Mouse (Mus musculus) heart, embryonic 11.5 days (tissue): ENCODE data around the gene Olfr1380. TPM values are rescaled to one million over a fixed set of nuclear protein-coding genes. Genes with fewer than 3 reads are reported as not detected.
A peak's percentile ranks its signal among the peaks of the same experiment; 100 is the strongest.
"Not testable (repeated sequence)": the region's sequence is repeated elsewhere in the genome, so short reads cannot be mapped to it uniquely, and the experiment has no call there.

Source experiments
- ATAC-seq: fragments of 200-750 bp; cut with Nextera tagmentation; replicated peaks from 2 replicates; pipeline ENCODE4 v1.8.0; 2017; ENCODE audit warnings: moderate library complexity; ENCODE audit not compliant: insufficient number of reproducible peaks, low FRiP score, low TSS enrichment
- H3K27ac ChIP-seq: fragments of 300-500 bp; sonication (generic); 2 replicates; pipeline ENCODE4 v1.5.1; 2014; ENCODE audit warnings: mild to moderate bottlenecking, low read depth, low read length
- H3K27me3 ChIP-seq: fragments of 300-500 bp; sonication (generic); 2 replicates; pipeline ENCODE4 v1.6.1; 2014; ENCODE audit warnings: mild to moderate bottlenecking, low read length, mixed read lengths; ENCODE audit not compliant: control insufficient read depth, insufficient read depth
- H3K36me3 ChIP-seq: fragments of 300-500 bp; sonication (generic); 2 replicates; pipeline ENCODE4 v1.6.1; 2014; ENCODE audit warnings: mild to moderate bottlenecking, low read length, moderate library complexity, mixed read lengths; ENCODE audit not compliant: control insufficient read depth, insufficient read depth
- H3K4me1 ChIP-seq: fragments of 300-500 bp; sonication (generic); 2 replicates; pipeline ENCODE4 v1.6.1; 2014; ENCODE audit warnings: low read length; ENCODE audit not compliant: control insufficient read depth, insufficient read depth
- H3K4me2 ChIP-seq: fragments of 300-500 bp; sonication (generic); 2 replicates; pipeline ENCODE4 v1.6.1; 2014; ENCODE audit warnings: mild to moderate bottlenecking, moderate library complexity
- H3K4me3 ChIP-seq: fragments of 300-500 bp; sonication (generic); 2 replicates; pipeline ENCODE4 v1.5.1; 2014; ENCODE audit warnings: low read depth, low read length
- H3K9ac ChIP-seq: fragments of 300-500 bp; sonication (generic); 2 replicates; pipeline ENCODE4 v1.6.1; 2014; ENCODE audit warnings: mild to moderate bottlenecking, low read depth, low read length, moderate library complexity
- H3K9me3 ChIP-seq: fragments of 300-500 bp; sonication (generic); replicated peaks from 2 replicates; pipeline ENCODE4 v1.6.1; 2016; ENCODE audit warnings: low read length; ENCODE audit not compliant: control insufficient read depth
- WGBS: fragments of 180-500 bp; shearing (Covaris S2); extraction: QIAGEN DNeasy Blood & Tissue Kit; methylation state at CpG from one replicate; pipeline ENCODE4 v1.1.7; 2014; ENCODE audit not compliant: insufficient replicate concordance; 5-methylcytosine and 5-hydroxymethylcytosine counted together
- polyA plus RNA-seq: library from polyadenylated mRNA; unstranded; fragments of >200 nt; fragmentation: Nextera tagmentation; extraction: Ambion mirVana; gene quantifications from 2 replicates; pipeline ENCODE4 v1.2.1, GENCODE M21; 2014

Gene Olfr1380
- polyA plus RNA-seq, 1 experiment from 2014 or later: not detected

DNA sequence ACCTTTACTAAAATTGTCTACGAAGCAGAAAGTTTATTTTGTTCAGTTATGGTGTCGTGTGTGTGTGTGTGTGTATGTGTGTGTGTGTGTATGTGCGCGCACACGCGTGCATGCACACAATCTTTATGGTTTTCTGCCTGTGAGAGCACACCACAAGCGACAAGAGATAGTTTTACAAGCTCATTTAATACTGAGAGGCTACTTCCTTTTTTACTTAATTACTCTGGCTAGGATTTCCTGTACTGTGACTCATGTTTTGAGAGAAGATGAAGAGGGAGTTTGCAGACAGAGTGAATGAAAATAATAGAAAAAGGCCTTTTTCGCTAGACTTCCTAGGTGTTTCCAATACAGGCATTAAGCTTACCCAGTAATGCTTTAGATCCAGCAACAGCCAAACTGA is 23.8 kb downstream of the Olfr1380 start:
- not testable (repeated sequence) for H3K4me2 ChIP-seq, H3K27me3 ChIP-seq, ATAC-seq, H3K36me3 ChIP-seq, H3K4me3 ChIP-seq, H3K27ac ChIP-seq, H3K4me1 ChIP-seq, H3K9ac ChIP-seq, H3K9me3 ChIP-seq
- 79% methylated on average over 8 of the region's 8 CpGs for WGBS

DNA sequence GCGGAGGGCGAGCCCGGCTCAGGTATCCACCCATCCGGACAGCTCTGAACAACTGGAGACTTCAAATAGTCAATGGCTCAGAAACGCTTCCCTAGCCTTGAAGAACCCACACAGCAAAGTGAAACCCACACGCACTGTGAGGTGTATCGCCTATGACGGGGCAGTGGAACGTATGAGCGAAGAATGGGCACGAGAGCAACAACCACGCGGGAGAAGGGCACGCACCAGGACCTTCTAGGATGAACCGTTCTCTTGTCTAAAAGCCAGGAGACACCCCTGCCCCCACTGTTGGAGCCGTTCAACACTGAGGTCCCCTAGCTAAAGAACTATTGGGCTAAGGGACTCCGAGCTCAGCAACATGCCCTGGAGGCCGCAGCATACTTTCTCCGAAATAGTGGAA is 33.5 kb downstream of the Olfr1380 start:
- no peak overlapping the region for H3K4me2 ChIP-seq
- no peak overlapping the region for H3K4me3 ChIP-seq
- H3K27me3 ChIP-seq: no peaks in the 10 kb centered on the region
- no peak for ATAC-seq
- no peaks in the 10 kb centered on the region for H3K36me3 ChIP-seq
- no peaks in the 10 kb centered on the region for H3K4me1 ChIP-seq
- WGBS: 84% methylated on average over 19 of the region's 19 CpGs
- H3K9ac ChIP-seq: no peak overlapping the region
- H3K27ac ChIP-seq: no peak overlapping the region
- no peaks in the 10 kb centered on the region for H3K9me3 ChIP-seq

DNA sequence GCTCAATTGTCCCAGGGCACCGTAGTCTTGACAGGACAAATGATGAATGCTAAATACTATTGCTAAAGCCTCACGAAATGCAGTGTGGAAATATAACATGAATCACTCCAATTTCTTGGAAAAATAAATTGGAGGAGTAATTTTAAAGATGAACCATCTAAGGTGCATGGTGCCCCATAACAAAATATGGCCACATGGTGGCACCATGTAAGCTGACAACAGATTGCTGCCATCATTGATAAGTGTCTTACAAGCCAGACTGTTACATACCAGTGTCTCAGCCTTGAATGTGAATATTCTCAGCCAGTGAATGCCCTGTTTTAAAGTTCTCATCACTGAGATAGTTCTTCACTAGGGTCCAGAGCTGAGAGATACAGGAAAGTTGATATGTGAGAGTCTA is 40.5 kb downstream of the Olfr1380 start:
- 67% methylated on average over 2 of the region's 2 CpGs for WGBS
- not testable (repeated sequence) for ATAC-seq

DNA sequence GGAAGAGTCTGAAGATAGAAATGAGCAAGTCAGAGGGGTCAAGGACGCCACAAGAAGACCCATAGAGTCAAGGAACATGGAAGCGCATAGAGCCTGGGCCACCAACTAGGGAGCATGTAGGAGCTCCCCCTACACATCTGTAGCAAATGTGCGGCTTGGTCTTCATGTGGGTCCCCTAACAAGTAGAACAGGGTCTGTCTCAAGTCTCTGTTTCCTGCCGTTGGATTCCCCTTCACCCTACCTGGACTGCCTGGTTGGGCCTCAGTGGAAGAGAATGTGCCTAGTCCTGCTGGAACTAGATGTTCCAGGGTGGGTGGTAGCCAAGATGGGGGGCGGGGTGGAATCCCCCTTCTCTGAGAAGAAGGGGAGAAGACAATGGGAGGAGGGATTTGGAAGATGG is 51.6 kb downstream of the Olfr1380 start:
- H3K4me1 ChIP-seq, ATAC-seq, H3K27ac ChIP-seq, H3K4me3 ChIP-seq, H3K36me3 ChIP-seq, H3K9me3 ChIP-seq, H3K9ac ChIP-seq, H3K4me2 ChIP-seq: not testable (repeated sequence)
- 74% methylated on average over 5 of the region's 5 CpGs for WGBS
- peaks cover 12% of the 10 kb centered on the region for H3K27me3 ChIP-seq

More for the DNA sequence above, 40.5 kb downstream of the Olfr1380 start:
- H3K27ac ChIP-seq, H3K4me3 ChIP-seq, H3K4me2 ChIP-seq, H3K9me3 ChIP-seq, H3K4me1 ChIP-seq, H3K9ac ChIP-seq, H3K36me3 ChIP-seq, H3K27me3 ChIP-seq: not testable (repeated sequence)

DNA sequence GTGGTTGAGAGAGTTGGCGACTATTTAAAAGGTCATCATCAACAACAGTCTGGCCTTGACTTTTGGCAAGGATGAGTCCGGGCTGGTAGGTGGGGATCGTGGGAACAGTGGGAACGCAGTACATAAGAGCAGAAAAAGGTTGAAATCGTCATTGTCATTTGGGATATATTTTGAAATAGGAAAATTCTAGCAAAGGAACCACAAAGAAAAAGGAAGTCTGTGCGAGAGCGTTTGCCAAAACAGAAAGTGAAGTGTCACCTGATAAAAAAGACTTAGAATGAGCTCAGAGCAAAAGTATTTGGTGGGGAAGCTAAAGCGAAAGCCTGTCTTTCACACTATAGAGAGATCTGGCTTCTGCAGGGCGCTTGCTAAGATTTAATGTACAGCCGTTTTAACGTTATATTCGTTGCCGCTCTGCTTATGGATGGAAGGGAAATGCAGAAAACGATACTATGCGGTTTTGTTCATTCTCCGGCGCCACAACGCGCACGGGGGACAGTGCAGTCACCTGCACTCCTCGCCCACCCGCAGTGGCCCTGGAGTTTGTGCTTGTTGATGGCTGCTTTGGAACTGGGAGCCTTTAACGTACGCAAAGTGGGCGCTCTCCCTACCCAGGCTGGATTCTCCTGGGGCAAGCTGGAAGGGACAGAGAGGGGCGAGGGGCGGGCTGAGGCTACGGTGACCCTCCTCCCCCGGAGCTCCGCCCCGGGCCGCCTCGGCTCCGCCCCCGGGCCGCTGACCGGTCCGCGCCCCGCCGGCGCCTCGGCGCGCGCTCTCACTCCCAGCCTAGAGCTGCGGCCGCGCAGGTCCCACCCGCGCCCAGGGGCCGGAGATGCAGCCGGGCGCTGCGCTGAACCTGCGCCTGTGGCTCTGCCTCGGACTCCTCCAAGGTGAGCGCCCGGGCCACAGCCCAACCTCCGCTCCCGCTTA is 52.5 kb downstream of the Olfr1380 start, which contains the start of gene Flt4:
TSS of gene Flt4 (plus strand) at position 326 of the 930 bp plus-strand sequence.
- peaks cover 12% of the 10 kb centered on the region for H3K27me3 ChIP-seq
- H3K9me3 ChIP-seq: not testable (repeated sequence)
- H3K9ac ChIP-seq: peak within 1 kb of the TSS; percentile 56; the same call in 1 of the 2 replicates

DNA sequence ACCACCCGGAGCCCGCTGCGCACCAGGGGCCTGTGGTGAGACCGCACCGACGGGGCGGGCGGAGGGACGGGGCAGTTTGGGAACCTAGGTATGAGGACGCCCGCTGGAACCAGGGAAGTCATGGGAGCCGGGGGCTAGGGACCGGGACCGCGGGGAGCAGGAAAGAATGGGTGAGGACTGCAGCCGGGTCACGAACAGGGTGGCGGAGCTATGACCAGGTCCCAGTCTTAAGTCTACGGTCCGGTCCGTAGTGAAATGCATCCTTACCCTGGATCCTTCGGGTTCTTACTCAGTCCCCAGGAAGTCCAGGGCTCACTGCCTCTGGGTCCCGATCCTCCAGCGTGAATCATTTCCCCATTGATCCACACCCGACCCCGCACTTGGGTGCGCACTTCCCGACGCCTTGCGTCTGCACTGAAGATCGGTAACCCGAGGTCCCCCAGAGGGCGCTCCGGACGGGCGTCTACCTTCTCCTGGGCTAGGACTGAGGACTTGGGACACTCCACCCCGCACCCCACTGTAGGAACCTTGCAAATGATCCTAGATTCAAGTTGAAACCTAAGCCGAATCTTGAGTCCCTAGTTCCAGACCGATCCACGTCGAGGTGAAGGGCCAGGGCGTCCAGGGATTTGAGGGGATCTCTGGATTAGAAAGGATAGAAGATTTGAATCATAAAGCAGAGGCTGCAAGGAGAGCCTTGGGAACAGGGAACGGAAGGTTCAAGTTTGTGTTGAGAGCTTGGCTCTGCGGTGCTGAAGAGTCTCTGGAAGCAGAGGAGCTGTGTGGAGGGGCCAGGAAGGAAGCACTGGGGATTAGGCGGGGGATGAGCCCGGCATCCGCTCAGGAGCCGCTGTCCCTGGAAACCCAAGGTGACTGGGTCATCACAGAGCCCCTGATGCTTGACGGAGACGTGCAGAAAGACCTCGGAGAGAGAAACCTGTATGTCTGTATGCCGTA is 53.5 kb downstream of the Olfr1380 start:
- peak overlapping the region; percentile 56; the same call in 1 of the 2 replicates for H3K9ac ChIP-seq

More for the DNA sequence above, 52.5 kb downstream of the Olfr1380 start, which contains the start of gene Flt4:
- H3K27ac ChIP-seq, H3K4me1 ChIP-seq, H3K36me3 ChIP-seq: not testable (repeated sequence)
- peak; percentile 77 for ATAC-seq
- 4% methylated on average over 48 of the region's 61 CpGs for WGBS
- H3K4me3 ChIP-seq: peak within 1 kb of the TSS; percentile 58
- peak within 1 kb of the TSS; percentile 73 for H3K4me2 ChIP-seq

DNA sequence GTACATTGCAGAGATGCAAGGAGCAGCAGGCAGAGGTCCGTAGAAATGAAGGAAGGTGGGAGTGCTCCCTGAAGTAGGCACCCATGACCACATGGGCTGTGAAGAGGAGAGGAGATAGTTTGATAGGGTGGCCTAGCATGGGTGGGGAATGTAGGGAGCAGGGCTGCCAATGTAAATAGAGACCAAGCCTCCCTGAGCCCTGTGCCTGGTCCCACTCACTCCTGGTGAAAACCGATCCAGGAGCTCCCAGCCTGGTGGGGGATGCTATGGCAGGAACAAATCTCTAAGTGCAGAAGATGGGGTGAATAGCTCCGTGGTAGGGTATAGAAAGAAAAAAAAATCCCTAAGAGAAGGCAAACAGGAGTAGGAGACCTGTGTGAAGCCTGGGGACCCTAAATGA is 54.7 kb downstream of the Olfr1380 start:
- H3K9me3 ChIP-seq, H3K27ac ChIP-seq, H3K4me1 ChIP-seq, H3K4me3 ChIP-seq, H3K9ac ChIP-seq, H3K36me3 ChIP-seq, ATAC-seq: not testable (repeated sequence)
- 21% methylated on average over 3 of the region's 3 CpGs for WGBS
- H3K4me2 ChIP-seq: peak overlapping the region; percentile 14; the same call in 1 of the 2 replicates
- H3K27me3 ChIP-seq: peaks cover 12% of the 10 kb centered on the region

More for the DNA sequence above, 53.5 kb downstream of the Olfr1380 start:
- not testable (repeated sequence) for H3K9me3 ChIP-seq, H3K4me1 ChIP-seq, H3K27ac ChIP-seq, H3K36me3 ChIP-seq
- WGBS: under 1% methylated on average over 47 of the region's 52 CpGs
- peak; percentile 29; the same call in 1 of the 2 replicates for ATAC-seq
- peak overlapping the region; percentile 73 for H3K4me2 ChIP-seq
- H3K4me3 ChIP-seq: peak overlapping the region; percentile 58
- peaks cover 12% of the 10 kb centered on the region for H3K27me3 ChIP-seq

DNA sequence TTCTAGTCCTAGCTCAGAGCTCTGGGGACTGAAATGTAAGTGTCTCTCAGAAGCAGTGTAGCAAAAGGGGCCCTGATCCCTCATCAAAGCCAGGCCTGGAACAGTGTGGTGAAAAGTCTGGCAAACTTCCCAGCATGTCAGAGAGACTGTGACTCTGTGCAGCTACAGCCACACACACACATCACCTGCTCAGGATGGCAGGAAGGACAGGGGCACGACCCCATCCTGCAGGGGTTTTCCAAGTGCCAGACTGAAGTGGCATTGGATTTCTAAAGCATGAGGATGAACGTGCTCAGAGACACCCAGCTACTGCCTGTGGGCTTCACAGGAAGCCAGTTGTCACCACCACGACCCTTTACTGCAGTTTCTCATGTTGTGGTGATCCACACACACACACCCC is 55.5 kb downstream of the Olfr1380 start:
- no peak for ATAC-seq
- no peak overlapping the region for H3K4me2 ChIP-seq
- H3K36me3 ChIP-seq: no peaks in the 10 kb centered on the region

More for the DNA sequence above, 55.5 kb downstream of the Olfr1380 start:
- Histone ChIP-seq H3K27ac (no peak overlapping the region), H3K4me3 (no peak overlapping the region), H3K9me3 (no peaks in the 10 kb centered on the region), H3K9ac (no peak overlapping the region), H3K4me1 (no peaks in the 10 kb centered on the region), H3K27me3 (peaks cover 14% of the 10 kb centered on the region)
- WGBS: 20% methylated on average over 3 of the region's 3 CpGs
